Mouse (Mus musculus) intestine, postnatal 0 days (tissue): ENCODE data around the gene Azgp1. TPM values are rescaled to one million over a fixed set of nuclear protein-coding genes. Genes with fewer than 3 reads are reported as not detected.
"Not testable (repeated sequence)": the region's sequence is repeated elsewhere in the genome, so short reads cannot be mapped to it uniquely, and the experiment has no call there.

Experiments used
- ATAC-seq: fragments of 200-750 bp; cut with Nextera tagmentation; 2 replicates; pipeline ENCODE4 v1.8.0; 2017; ENCODE audit warnings: mild to moderate bottlenecking, moderate TSS enrichment, moderate library complexity
- H3K27ac ChIP-seq: fragments of 300-500 bp; sonication (generic); 2 replicates; pipeline ENCODE4 v1.5.1; 2014; ENCODE audit warnings: mild to moderate bottlenecking, low read depth, low read length, moderate library complexity
- H3K27me3 ChIP-seq: fragments of 300-500 bp; sonication (generic); replicated peaks from 2 replicates; pipeline ENCODE4 v1.6.1; 2014; ENCODE audit warnings: low read length, mixed read lengths; ENCODE audit not compliant: control insufficient read depth, insufficient read depth
- H3K36me3 ChIP-seq: fragments of 300-500 bp; sonication (generic); 2 replicates; pipeline ENCODE4 v1.6.1; 2014; ENCODE audit warnings: mild to moderate bottlenecking, moderate library complexity; ENCODE audit not compliant: control insufficient read depth, insufficient read depth
- H3K4me1 ChIP-seq: fragments of 300-500 bp; sonication (generic); replicated peaks from 2 replicates; pipeline ENCODE4 v1.6.1; 2014; ENCODE audit warnings: antibody characterized with exemption, low read length, mixed read lengths; ENCODE audit not compliant: control insufficient read depth, insufficient read depth
- H3K4me2 ChIP-seq: fragments of 300-500 bp; sonication (generic); replicated peaks from 2 replicates; pipeline ENCODE4 v1.6.1; 2014; ENCODE audit warnings: low read depth, mild to moderate bottlenecking, moderate library complexity
- H3K4me3 ChIP-seq: fragments of 300-500 bp; sonication (generic); 2 replicates; pipeline ENCODE4 v1.5.1; 2014; ENCODE audit warnings: low read depth, low read length
- H3K9ac ChIP-seq: fragments of 300-500 bp; sonication (generic); 2 replicates; pipeline ENCODE4 v1.6.1; 2014; ENCODE audit warnings: mild to moderate bottlenecking, low read depth, low read length
- H3K9me3 ChIP-seq: fragments of 300-500 bp; sonication (generic); 2 replicates; pipeline ENCODE4 v1.6.1; 2016; ENCODE audit warnings: mixed run types; ENCODE audit not compliant: control insufficient read depth
- CTCF ChIP-seq: sonication (generic); IDR thresholded peaks from 2 replicates; pipeline ENCODE4 v1.5.1; 2016; ENCODE audit warnings: low read depth, mild to moderate bottlenecking, control low read depth, antibody characterized with exemption, moderate library complexity
- WGBS: fragments of 180-500 bp; shearing (Covaris S2); extraction: QIAGEN DNeasy Blood & Tissue Kit; methylation state at CpG from one replicate; pipeline ENCODE4 v1.1.7; 2014; 5-methylcytosine and 5-hydroxymethylcytosine counted together
- polyA plus RNA-seq: library from polyadenylated mRNA; unstranded; fragments of >200 nt; fragmentation: Nextera tagmentation; extraction: Ambion mirVana; gene quantifications from 2 replicates; pipeline ENCODE4 v1.2.1, GENCODE M21; 2015

The Azgp1 gene
- polyA plus RNA-seq, 1 experiment from 2014 or later = not detected

DNA sequence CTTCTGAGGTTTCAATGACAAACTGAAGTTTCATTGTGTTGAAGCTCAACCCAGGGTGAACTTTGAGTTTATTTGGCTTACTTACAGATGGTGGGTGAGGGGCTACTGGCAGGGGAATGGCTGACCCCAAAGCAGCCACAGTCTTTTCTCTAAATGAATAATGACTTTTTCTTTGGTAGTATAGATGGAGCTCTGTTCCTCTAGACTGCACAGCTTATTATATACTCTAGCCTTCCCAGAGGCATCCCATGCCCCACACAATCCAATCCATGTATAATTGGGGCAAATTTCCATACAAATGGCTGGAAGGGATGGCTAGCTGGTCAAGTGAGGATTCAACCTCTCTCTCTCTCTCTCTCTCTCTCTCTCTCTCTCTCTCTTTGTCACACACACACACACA lies 35.7 kb downstream of the Azgp1 start:
- Histone ChIP-seq H3K36me3 (no peaks in the 10 kb centered on the region), H3K4me2 (no peak overlapping the region), H3K27me3 (no peaks in the 10 kb centered on the region), H3K27ac (no peak overlapping the region), H3K4me1 (no peaks in the 10 kb centered on the region), H3K9me3 (no peaks in the 10 kb centered on the region), H3K4me3 (no peak overlapping the region), H3K9ac (no peak overlapping the region)
- no peak for TF ChIP-seq CTCF
- no peak for ATAC-seq

- H3K4me2 ChIP-seq, H3K36me3 ChIP-seq, H3K27ac ChIP-seq, H3K4me3 ChIP-seq, H3K9ac ChIP-seq, ATAC-seq, H3K27me3 ChIP-seq, H3K9me3 ChIP-seq, H3K4me1 ChIP-seq: not testable (repeated sequence)
- 87% methylated on average over 3 of the region's 4 CpGs for WGBS
Observed at GRCm38 (mm10) chr5:138019577-138019976, 38.3 kb downstream of the Azgp1 start.

GRCm38 (mm10) chr5:138020961-138021479 lies 39.7 kb downstream of the Azgp1 start, which contains the start of the genes Smok3a and Smok3b:
TSS of gene Smok3a (plus strand) at chr5:138021261.
TSS of gene Smok3b (plus strand) at chr5:138021429.
- not testable (repeated sequence) for H3K4me2 ChIP-seq, H3K4me3 ChIP-seq, H3K9me3 ChIP-seq, ATAC-seq, H3K9ac ChIP-seq, H3K27ac ChIP-seq, H3K36me3 ChIP-seq, H3K27me3 ChIP-seq, H3K4me1 ChIP-seq
- WGBS = 65% methylated on average over 3 of the region's 7 CpGs

Other genes with a start within 250 kb of the Azgp1 start
- 1.6 and 2.0 TPM in 2 replicates for gene Nyap1, start 239.9 kb upstream of the Azgp1 start, polyA plus RNA-seq
- 111 and 119 TPM in 2 replicates for gene Tsc22d4, start 235.8 kb upstream of the Azgp1 start, polyA plus RNA-seq
- gene Ppp1r35, start 202.7 kb upstream of the Azgp1 start, polyA plus RNA-seq = 29.0 and 30.8 TPM in 2 replicates
- gene Mepce, start 193.9 kb upstream of the Azgp1 start, polyA plus RNA-seq = 10.3 and 10.8 TPM in 2 replicates
- 3.3 and 3.5 TPM in 2 replicates for gene Zcwpw1, start 193.7 kb upstream of the Azgp1 start, polyA plus RNA-seq
- gene Pilra, start 145.2 kb upstream of the Azgp1 start, polyA plus RNA-seq = 2.4 and 3.0 TPM in 2 replicates
- gene Pilrb1, start 123.4 kb upstream of the Azgp1 start, polyA plus RNA-seq = 3.5 and 4.3 TPM in 2 replicates
- gene Pilrb2, start 109.7 kb upstream of the Azgp1 start, polyA plus RNA-seq = 1.8 and 3.4 TPM in 2 replicates
- 119 and 134 TPM in 2 replicates for gene Cyp3a13, start 59.9 kb upstream of the Azgp1 start, polyA plus RNA-seq
- gene Gjc3, start 18.4 kb upstream of the Azgp1 start, polyA plus RNA-seq = 0.69 and 1.0 TPM in 2 replicates
- not detected in 2 replicates for gene Smok3a, start 39.7 kb downstream of the Azgp1 start, polyA plus RNA-seq
- gene Smok3b, start 39.9 kb downstream of the Azgp1 start, polyA plus RNA-seq = not detected in 2 replicates
- not detected in 2 replicates for gene Smok3c, start 71.7 kb downstream of the Azgp1 start, polyA plus RNA-seq
- gene Zkscan1, start 103.6 kb downstream of the Azgp1 start, polyA plus RNA-seq = 5.6 and 6.5 TPM in 2 replicates
- gene Zscan21, start 135.4 kb downstream of the Azgp1 start, polyA plus RNA-seq = 17.9 and 19.2 TPM in 2 replicates
- gene Zfp113, start 174.2 kb downstream of the Azgp1 start, polyA plus RNA-seq = 4.5 and 6.1 TPM in 2 replicates
- gene Cops6, start 179.6 kb downstream of the Azgp1 start, polyA plus RNA-seq = 154 and 161 TPM in 2 replicates
- gene Ap4m1, start 190.5 kb downstream of the Azgp1 start, polyA plus RNA-seq = 4.8 and 5.5 TPM in 2 replicates
- gene Mcm7, start 190.9 kb downstream of the Azgp1 start, polyA plus RNA-seq = 35.9 and 39.1 TPM in 2 replicates
- gene Taf6, start 205.9 kb downstream of the Azgp1 start, polyA plus RNA-seq = 21.8 and 23.5 TPM in 2 replicates
- gene Cnpy4, start 206.0 kb downstream of the Azgp1 start, polyA plus RNA-seq = 12.1 and 13.0 TPM in 2 replicates
- 5.2 and 6.0 TPM in 2 replicates for gene Mblac1, start 212.8 kb downstream of the Azgp1 start, polyA plus RNA-seq
- 0.07 and 0.12 TPM in 2 replicates for gene Nxpe5, start 244.4 kb downstream of the Azgp1 start, polyA plus RNA-seq